Mouse (Mus musculus) embryo, embryonic 11 days (tissue): ENCODE measurements around the gene Mis12.

Experiments
- DNase-seq: peaks from one replicate; pipeline ENCODE4 v3.0.0-alpha.2; 2015

The Mis12 gene

DNA sequence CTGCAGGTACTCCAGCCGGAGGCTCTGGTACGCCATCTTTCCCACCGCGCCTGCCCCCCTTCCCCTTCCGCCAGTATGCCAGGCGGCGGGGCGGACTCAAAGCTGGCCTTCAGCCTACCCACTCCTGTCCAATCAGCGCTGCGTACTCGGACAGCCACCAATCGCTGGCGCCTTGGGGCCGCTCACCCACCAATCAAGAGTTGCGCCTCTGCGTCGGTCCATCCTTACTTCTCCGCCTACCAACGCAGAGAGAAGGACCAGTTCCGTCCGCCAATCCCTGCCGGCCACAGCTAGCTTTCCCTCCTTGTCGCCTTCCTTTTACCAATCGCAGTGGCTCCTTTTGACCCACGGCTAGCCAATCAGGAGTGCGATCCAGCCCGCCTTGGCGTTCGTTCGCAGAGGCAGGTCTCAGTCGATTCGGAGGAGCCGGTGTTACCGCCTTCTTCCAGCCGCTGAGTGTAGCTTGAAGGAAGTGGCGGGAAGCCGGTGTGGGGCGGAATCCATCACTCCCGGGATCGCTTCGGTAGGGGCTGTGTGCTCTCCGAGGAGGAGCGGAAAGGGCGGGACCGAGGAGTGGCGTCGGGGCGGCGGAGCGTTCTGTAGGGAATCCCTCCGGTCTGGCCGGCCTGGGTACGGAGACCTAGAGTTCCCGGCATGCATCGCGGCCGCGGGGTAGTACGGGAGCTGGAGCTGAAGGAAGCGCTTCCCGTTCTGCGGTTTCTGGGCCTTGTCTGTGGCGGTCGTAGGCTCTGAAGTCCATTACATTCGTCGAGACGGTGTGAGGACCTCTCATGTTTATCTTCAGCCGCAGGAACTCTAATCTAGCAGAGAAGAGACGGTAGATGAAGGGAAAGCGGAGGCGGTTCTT lies at the start of gene Mis12, which contains the start of gene Derl2:
Mis12 (plus strand) TSS at position 411 of the 868 bp plus-strand sequence.
Derl2 (minus strand) TSS at position 641 of the 868 bp plus-strand sequence.
- peak; percentile 98 for DNase-seq

DNA sequence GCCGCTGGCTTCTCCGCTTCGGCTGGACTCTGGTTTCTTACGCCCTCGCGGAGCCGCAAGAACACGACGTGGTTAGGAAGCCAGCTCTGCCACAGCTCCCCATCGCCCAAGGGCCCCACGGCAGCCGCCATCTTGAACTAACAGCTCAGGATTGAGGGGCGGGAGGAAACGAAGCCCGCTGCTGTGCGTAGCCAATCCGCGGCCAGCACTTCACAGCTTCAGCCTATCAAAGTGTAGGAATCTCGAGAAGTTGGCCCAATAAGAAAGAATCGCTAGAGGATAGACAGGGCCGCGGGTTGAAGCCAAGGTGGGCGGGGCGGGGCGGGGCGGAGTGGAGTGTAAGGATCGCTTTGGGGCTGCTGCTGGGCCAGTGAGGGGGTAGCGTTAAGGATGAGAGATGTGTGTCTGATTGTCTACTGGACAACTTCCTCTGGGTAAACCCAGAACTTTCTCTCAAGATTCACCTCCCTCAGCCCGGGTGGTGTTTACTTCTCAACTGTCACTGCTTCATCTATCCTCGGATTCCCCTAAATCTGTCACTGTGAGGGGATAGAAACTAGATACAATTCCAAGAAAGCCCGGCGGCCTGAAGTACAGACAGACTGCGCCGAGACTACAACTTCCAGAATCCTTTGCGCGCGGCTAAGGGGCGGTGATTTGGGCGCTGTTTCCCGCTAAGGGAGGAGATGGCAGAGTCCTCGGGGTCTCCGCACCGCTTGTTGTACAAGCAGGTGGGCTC lies 49.4 kb upstream of the Mis12 start, which contains the start of the genes Nup88 and Rpain:
Nup88 (minus strand) TSS at position 153 of the 739 bp plus-strand sequence.
Rpain (plus strand) TSS at position 393 of the 739 bp plus-strand sequence.
- peak; percentile 96 for DNase-seq

DNA sequence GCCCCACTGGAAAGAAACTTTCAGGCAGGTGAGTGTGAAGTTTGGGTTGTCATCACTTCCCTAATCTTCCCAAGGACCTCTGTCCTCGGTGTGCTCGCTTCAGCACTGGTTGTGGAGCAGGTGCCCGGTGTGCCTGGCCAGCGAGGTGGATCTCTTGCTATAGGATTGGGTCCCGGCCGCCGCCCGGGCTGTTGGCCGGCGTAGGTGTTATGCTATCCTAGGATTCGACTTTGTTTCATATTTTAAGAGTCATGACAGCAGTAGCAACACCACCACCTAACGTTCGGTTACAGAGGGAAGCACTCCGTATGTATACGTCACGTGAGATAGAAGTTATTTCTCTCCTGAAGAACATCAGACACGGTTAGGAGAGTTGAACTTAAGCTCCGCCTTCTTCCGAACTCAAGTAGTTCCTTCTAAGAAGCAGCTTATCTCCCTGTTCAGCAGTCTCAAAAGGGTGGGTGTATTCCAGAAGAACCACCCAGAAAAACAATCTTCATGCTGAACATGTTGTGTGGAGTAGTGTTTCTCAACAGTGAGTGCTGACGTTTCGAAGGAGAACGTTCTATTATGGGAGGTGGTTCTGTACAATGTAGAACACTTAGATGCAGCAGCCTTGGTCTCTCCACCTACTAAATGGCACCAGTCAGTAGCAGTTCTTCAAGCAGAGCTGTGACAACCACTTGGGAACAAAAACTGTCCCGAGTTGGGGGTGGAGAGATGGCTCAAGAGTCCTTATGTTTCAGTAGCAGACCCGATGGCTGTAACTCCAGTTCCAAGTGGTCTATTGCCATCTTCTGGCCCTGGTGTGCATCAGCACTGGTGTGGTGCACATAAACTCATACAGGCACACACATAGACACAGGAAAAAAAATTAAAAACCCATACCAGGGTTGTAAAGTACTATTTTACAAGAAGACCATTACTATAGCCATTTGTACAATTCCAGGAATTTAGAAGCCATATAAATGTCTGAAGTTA lies 48.6 kb upstream of the Mis12 start:
- DNase-seq = no peak

DNA sequence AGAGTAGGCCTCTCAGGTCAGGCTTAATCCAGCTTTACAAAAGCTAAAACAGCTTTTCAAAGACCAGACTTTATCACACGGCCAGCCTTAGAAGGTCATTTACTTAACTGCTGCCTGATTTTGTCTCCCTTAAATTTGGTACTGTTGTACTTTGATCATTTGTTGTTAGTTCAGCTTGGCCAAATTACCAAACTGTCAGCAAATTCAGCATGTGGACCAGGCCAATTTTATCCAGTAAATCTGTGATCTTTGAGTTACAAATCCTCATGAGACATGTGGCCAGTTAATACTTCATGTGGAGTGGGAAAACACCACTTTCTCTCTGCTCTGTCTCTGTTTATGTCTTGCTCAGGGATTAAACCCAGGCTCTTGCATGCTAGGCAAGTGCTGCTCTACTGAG lies 46.8 kb upstream of the Mis12 start:
- DNase-seq = no peak

DNA sequence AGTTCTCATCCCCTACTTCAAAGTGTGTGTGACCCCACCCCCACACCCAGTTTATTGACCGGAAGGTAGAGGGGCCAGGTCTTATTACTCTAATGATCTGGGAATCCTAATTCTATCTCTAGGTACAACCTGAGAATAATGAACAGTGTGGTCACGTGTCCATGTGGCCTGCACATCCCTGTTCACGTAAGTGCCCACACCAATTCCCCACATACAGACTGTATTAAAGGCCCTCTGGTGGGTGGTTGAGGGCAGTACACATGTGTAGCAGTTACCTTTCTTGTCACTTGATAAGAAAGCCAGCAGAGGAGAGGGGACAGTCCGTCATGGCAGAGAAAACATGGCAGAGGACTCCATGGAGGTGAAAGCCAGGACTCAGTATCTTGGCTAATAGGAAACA lies 45.5 kb upstream of the Mis12 start:
- DNase-seq = peak; percentile 49

DNA sequence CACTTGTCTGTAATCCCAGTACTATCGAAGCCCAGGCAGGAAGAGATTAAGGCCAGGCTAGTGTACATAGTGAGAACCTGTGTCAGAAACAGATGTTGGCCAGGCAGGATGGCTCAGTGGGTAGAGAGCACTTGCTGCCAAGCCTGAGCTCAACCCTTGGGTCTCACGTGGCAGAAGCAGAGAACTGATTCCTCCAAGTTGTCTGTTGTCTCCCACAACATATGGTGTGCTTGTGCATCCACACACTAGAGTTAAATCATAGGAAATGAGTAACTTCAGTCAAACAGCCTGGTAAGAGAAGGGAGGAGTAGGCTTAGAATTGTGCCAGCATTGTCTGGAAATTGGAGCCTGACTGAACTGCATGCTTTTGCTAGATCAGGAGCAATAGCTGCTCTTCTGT lies 44.2 kb upstream of the Mis12 start:
- no peak for DNase-seq

DNA sequence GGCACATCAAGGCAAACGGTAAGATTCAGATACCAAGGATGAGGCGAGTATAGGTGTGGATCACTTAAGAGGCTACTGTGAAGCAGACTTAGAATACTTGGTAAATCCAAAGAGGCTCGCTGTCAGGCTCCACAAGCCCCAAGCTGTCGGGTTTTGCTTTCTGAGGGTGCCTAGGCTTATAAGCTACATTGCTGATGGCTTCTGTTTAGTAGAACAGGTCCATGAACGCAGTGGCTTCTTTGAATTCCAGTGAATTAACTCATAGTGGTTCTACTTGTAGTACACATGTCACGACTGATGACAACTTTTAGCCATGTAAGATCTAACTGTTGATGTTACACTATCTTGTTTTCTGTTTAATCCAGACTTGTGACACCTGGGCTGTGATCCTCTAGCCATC lies 42.1 kb upstream of the Mis12 start:
- DNase-seq = no peak

DNA sequence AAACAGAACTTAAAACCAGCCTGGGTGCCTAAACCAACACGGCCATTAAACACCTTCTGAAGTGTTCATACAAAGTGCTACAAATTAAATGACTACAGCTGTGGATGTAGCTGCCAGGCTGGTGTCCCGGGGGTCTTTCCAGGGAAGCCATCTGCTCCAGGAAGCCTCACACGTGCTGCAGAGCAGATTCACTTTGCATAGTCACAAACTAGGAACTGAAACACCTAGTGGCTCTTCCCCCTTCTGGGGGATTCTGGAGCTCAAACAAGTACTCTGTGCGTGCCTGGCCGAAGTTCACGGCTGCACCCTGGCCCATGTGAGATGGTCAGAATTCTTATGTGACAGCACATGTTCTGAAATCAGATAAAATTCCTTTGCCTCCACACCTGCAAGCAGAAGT lies 39.2 kb upstream of the Mis12 start:
- no peak for DNase-seq

DNA sequence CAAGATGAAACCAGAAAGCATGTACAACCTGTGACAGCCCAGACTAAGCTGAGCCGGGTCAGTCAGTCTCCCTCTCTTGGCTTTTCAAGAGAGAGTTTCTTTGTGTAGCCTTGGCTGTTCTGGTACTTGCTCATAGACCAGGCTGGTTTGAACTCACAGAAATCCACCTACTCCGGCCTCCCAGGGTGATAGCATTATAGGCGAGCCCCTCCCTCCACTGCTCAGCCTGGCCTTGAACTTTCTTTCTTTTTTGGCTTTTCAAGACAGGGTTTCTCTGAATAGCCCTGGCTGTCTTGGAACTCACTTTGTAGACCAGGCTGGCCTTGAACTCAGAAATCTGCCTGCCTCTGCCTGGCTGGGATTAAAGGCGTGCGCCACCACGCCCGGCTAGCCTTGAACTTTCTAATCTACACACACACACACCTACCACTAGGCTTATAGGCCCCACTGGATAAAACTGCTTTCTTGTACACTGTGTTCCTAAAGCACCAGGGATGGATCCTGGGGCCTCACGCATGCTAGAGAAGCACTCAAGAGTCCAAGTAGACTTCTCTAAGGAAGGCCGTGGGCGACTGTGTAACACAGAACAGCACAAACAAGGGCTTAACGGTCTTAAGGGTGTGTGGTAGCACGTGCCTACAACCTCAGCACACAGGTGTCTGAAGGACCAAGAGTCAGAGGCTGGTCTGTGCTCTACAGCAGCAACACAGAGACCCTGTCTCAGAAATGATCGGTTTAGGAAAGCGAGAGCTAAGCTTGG lies 38.5 kb upstream of the Mis12 start:
- DNase-seq = no peak

DNA sequence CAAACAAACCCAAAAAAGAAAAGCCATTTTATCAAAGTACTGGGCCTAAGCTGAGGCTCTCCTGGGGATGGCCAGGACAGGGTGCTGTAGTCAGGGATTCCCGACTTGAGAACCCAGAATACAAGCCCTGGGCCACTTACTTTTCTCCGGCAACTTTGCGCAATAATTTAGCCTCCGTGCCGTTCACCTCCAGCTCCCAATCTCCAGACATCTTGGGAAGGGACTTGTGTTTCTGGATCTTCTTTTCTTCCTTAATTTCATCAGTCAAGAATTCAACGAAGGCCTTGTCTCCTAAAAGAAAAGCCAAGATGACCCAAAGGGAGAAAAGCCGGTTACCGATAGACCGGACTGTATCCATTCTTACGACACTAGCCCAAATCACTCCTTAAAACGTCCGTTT lies 37.4 kb upstream of the Mis12 start:
- DNase-seq = no peak

DNA sequence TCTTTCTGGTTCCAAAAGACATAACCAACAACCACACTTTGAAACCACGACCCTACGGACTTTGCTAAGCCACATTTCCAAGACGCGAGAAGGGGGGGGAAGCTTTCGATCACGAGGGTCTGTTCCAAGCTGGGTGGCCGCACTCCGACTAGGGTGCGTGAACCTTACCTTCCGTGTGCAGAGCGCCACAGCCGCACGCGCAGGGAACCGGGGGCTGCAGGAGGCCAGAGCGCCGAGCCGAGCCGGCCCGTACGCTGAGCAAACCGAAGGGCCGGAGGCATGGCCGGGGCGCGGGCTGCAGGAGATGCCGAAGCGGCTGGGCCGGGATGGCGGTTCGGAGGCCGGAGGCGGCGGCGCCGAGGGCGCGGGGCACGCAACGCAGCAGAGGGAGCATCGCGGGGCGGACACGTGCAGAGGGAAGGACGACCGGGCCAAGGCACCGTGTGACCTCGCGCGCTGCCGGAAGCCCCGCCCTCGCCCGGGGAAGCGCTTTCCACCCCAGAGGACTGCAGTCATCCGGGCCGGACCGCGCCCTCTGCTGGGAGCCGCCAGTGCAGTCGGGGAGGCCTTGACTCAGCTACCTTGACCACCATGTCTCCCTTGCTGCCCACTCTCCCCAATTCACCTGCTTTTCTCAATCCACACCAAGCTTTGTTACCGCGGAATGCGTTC lies 36.7 kb upstream of the Mis12 start, which contains the start of gene C1qbp:
C1qbp (minus strand) TSS at position 470 of the 672 bp plus-strand sequence.
- peak; percentile 94 for DNase-seq

DNA sequence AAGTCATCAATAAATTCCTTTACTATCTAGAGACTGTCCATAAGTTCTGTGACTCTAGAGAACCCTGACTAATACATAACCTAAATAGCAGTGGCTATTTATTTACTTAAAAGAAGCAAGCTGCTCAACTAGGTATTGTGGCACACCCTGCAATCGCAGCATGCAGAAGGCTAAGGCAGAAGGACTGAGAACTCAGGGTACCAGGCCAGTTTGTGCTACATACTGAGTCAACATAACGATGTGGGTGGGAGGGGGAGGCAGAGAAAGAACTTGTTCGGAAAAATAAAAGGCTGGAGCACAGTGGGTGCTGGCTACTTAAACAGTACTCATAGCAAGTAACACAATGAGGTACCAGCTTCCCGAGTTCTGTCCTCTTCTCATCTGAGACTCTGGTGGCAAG lies 18.2 kb upstream of the Mis12 start:
- DNase-seq = no peak

DNA sequence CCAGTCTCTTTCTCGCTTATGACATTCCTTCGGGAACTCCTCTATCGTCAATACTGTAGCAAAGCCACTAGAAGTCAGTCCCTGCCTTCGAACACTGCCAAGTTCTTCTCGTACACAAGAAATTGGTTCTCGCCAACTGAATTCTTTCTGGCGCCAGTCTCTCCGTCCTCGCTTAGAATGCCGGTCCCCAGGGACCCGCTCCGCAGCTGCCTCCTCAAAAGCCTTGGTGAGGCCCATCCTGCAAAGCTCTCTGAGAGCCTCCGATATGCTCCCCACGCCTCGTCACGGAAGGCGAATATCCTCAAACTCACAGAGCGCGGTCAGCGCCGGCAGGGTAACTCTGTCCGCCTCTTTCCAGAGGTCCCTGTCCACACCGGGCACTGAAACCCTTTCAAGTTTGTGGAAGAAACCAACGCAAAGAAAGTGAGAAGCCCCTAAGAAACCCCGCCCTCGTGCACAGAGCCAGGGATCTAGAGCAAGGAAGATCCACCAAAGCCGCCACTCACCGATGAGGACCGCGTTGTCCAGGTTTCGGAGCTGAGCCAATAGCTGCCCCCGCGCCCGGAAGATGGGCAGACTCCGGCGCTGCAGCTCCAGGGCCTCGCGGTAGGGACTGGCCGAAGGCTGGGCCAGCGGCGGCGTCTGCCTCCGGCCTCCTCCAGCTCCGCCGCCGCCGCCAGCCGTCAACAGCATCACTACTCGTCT lies 15.6 kb upstream of the Mis12 start:
- DNase-seq = peak; percentile 56

DNA sequence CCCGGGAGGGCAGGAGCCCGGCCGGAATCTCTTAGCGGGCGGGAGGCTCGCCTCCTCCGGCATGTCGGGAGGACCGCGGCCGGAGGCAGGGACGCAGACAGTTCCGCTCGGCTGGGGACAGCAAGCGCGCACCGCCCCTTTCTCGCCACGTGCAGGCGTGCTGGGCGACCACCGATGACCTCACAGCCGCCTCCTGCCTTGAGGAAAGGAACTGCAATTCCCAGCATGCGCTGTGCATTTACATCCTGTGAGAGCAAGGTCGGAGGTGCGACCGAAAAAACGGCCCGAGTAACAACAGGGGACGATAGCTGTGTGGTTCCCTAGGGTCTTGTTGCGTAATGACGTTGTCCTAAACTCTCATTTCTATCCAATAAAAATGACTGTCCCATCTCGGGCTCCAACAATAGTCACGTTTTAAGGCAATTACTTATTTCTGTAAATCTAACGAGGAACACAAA lies 15.1 kb upstream of the Mis12 start, which contains the start of gene Dhx33:
Dhx33 (minus strand) TSS at position 122 of the 458 bp plus-strand sequence.
- peak; percentile 98 for DNase-seq

DNA sequence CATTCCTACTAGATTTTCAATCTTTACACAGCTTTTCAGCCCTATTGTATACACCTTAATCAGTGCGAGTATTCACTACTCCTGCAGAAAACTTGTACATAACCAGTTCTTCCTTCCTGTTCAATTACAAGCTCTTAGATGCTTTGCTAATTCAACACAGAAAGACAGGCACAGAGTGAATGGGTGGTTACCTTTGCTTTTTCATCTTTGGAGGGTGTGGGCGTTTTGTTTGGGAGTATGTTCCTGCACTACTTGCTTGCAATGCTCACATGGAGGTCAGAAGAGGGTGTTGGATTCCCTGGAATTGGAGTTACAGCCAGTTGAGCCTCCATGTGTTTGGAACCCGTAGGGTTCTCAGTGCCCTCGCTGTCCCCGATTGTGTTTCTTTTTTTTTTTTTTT lies 14.4 kb upstream of the Mis12 start:
- DNase-seq = no peak

DNA sequence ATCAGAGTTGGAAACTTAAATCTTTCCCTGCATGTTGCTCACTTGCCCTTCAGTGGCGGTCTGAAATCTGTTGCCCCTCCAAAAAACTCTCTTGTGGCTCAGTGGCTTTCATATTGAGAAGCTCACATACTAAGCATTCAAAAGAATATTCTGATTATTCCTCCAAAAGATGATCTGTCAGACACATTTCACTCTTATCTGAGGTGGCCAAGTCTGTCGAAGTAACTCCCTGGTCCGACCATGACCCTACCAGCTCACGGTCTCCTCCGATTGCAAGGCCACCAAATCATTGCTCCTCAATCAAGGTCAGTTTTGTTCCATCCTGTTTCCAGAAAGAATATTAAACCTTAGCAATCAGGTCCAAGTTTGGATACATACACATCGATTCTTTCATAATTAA lies 12.4 kb upstream of the Mis12 start:
- no peak for DNase-seq

DNA sequence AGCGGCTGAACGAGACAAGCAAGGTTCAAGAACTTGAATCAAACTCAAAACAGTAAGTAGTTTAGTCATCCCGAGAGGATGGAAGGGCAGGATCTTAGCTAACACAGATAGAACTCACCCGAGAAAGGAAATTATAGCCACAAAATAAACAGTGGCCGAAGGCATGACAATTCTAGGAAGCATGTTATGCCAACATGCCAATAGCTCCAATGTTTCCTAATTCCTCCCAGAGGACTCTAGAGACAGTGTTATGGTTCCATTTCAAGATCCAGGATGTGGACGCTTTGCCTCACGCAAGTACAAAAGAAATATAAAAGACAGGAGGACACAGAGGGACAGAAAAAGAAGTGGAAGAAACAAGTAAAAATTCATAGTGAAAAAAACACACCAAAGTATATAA lies 11.6 kb upstream of the Mis12 start:
- no peak for DNase-seq

DNA sequence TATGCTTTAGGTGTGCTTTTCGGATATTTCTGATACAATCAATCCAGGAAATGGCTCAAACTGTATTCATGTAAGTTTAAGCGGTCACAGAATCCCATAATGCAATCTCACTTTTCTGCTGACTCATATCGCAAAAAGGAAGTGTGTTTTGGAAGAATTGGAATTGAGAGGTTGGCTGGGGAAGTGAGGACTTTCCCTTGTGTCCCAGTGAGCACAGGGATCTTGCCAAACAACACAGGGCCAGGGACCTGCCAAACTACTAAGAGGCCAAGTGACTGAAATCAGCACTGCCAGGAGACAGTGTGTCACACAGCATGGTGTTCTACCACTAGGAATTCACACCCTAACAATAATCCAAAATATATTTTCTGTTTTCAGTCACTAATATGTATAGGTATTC lies 11.1 kb upstream of the Mis12 start:
- DNase-seq = no peak

DNA sequence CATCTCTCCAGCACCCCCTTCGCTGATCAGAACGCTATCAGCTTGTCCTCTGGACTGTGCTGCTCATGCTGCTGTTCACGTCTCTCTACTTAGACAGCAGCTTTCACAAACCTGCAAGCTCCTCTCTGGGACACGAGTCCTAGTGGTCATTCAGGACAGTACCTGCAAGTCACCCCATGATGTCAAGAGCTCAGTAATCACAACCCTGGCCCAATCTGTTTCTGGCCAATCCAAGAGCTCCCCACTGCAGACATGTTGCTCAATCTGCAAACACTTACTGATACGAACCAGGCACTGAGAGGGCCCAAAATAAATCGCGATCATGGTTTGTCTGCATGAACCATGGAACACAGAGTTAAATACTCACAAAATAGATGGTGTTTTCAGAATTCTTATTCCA lies 6.7 kb upstream of the Mis12 start:
- no peak for DNase-seq

DNA sequence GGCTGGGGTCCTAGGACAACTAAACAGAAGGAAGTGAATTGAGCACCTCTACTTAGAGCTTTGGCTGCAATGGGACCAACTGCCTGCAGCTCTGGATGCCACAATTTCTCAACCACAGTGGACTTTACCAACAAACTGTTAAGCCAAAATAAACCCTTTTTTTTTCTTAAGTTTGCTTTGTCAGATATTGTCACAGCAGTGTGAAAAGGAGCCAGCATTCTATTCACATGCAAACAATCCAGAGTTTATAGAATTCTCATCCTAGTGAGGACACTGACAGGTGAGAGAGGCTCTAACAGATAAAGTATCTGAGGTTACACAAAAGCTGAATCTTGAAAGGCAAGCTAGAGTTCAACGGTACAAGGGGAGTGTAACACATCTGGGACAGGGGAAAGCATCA lies 2.4 kb upstream of the Mis12 start:
- DNase-seq = no peak
